Mouse (Mus musculus) E14TG2a.4 (cell line): ENCODE measurements around the gene Ogfr.

Experiments
- H3K27me3 ChIP-seq: 2 replicates; pipeline ENCODE4 v1.6.1; 2014; ENCODE audit warnings: low read length, control low read depth; ENCODE audit not compliant: insufficient read depth
- H3K36me3 ChIP-seq: 2 replicates; pipeline ENCODE4 v1.6.1; 2014; ENCODE audit warnings: low read length, control low read depth; ENCODE audit not compliant: insufficient read depth
- H3K4me1 ChIP-seq: replicated peaks from 2 replicates; pipeline ENCODE4 v1.6.1; 2014; ENCODE audit warnings: low read depth, low read length, control low read depth
- H3K4me3 ChIP-seq: replicated peaks from 2 replicates; pipeline ENCODE4 v1.5.1; 2014; ENCODE audit warnings: mild to moderate bottlenecking, low read length
- H3K9me3 ChIP-seq: 2 replicates; pipeline ENCODE4 v1.6.1; 2014; ENCODE audit warnings: low read length, control low read depth
- CTCF ChIP-seq: conservative IDR thresholded peaks from 2 replicates; pipeline ENCODE4 v1.5.1; 2014; ENCODE audit warnings: low read length
- NANOG ChIP-seq: IDR thresholded peaks from 2 replicates; pipeline ENCODE4 v1.6.1; 2014; ENCODE audit warnings: borderline replicate concordance, low read length, mixed read lengths
- POU5F1 ChIP-seq: IDR thresholded peaks from 2 replicates; pipeline ENCODE4 v1.6.1; 2014; ENCODE audit warnings: low read length, borderline replicate concordance

Ogfr gene

GRCm38 (mm10) chr2:180589123-180589831, at the start of gene Ogfr:
Gene Ogfr (plus strand): TSS chr2:180589245.
- Histone ChIP-seq H3K4me3 (peak within 1 kb of the TSS; percentile 94), H3K36me3 (peaks cover 68% of the 10 kb centered on the region), H3K27me3 (no peaks in the 10 kb centered on the region), H3K9me3 (no peaks in the 10 kb centered on the region), H3K4me1 (peaks cover 23% of the 10 kb centered on the region)
- TF ChIP-seq CTCF (no peak), POU5F1 (no peak), NANOG (no peak)

DNA sequence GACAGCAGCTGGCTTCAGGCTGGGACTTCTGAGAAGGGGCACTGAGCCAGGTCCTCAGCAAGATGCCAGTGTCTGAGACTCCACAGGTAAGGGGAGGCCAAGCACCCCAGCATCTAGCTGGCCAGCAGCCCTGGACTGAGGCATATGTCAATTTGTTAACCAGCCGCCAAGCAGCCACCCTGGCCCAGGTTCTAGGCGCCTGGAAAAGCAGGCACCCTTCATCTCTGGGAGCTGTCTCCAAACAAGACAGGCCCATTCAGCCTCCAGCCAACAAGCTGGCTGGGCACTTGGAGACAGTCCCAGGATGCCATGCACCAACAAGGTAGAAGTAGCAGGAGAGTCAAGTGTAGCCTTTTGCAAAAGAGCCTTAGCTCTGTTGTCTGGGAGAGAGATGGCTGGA, 45.4 kb upstream of the Ogfr start:
- Histone ChIP-seq H3K36me3 (no peaks in the 10 kb centered on the region), H3K27me3 (peaks cover 40% of the 10 kb centered on the region), H3K4me3 (no peak overlapping the region), H3K9me3 (0 out of 2 replicates have a peak, but pooled peaks cover 3% of the 10 kb centered on the region), H3K4me1 (peaks cover 26% of the 10 kb centered on the region)
- no peak for TF ChIP-seq POU5F1
- TF ChIP-seq NANOG, result no peak
- TF ChIP-seq CTCF, result no peak

DNA sequence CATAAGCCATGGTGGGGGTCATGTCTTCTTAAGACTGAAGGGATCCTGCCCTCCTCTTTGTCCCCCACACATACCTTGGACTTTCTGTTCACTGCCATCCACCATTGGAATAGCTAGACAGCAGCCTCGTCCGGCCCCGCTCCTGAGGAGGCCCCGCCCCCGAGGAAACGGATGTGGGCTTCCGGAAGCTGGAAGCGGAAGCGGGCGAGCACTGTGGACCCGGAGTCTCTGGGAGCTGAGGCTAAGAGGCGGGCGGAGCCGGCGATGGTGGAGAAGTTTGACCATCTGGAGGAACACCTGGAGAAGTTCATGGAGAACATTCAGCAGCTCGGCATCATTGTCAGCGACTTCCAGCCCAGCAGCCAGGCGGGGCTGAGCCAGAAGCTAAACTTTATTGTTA, 44.0 kb upstream of the Ogfr start:
- 0 out of 2 replicates have a peak, but pooled peaks cover 3% of the 10 kb centered on the region for H3K9me3 ChIP-seq
- peak overlapping the region; percentile 29; the same call in 1 of the 2 replicates for H3K4me3 ChIP-seq
- no peaks in the 10 kb centered on the region for H3K36me3 ChIP-seq
- peaks cover 40% of the 10 kb centered on the region for H3K27me3 ChIP-seq
- peaks cover 26% of the 10 kb centered on the region for H3K4me1 ChIP-seq
- TF ChIP-seq CTCF, result no peak
- no peak for TF ChIP-seq NANOG
- TF ChIP-seq POU5F1, result no peak

- Histone ChIP-seq H3K27me3 (peaks cover 36% of the 10 kb centered on the region), H3K4me3 (no peak overlapping the region), H3K36me3 (no peaks in the 10 kb centered on the region), H3K9me3 (0 out of 2 replicates have a peak, but pooled peaks cover 3% of the 10 kb centered on the region), H3K4me1 (peaks cover 22% of the 10 kb centered on the region)
- no peak for TF ChIP-seq POU5F1
- no peak for TF ChIP-seq CTCF
- TF ChIP-seq NANOG, result no peak
Observed at GRCm38 (mm10) chr2:180547384-180548106, 41.5 kb upstream of the Ogfr start.

DNA sequence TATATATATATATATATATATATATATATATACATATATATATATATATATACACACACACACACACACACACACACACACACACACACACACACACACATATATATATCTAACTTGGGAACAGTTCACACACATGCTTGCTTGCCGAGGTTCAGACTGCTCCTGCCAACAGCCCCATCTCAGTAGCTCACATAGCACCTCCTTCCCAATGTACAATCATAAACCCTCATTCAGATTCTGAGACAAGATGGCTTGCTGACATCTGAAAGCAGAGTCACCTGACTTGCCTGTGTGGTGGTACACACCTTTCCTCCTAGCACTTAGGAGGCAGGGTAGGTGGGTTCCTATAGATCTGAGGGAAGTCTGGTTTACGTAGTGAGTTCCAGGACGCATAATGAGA, 36.7 kb upstream of the Ogfr start:
- Histone ChIP-seq H3K4me1 (peaks cover 8% of the 10 kb centered on the region), H3K9me3 (no peaks in the 10 kb centered on the region), H3K36me3 (no peaks in the 10 kb centered on the region), H3K27me3 (0 out of 2 replicates have a peak, but pooled peaks cover 5% of the 10 kb centered on the region), H3K4me3 (no peak overlapping the region)
- TF ChIP-seq NANOG, result no peak
- TF ChIP-seq CTCF, result no peak
- no peak for TF ChIP-seq POU5F1

DNA sequence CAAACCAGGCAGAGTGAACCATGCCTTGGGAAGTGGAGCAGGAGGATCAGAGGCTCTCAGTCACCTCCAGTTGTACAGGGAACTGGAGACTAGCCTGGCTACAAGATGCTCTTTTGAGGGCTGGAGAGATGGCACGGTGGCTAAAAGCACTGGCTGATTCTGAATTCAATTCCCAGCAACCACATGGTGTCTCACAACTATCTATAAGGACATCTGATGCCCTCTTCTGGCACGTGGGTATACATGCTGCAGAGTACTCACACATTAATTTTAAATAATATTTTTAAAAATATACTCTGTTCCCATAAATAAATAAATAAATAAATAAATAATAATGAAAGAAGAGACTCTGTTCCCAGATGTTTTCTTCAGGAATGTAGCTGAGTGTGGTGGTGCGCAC, 33.8 kb upstream of the Ogfr start:
- TF ChIP-seq NANOG (no peak), POU5F1 (no peak), CTCF (no peak)
- H3K36me3 ChIP-seq, result no peaks in the 10 kb centered on the region
- H3K4me1 ChIP-seq, result no peaks in the 10 kb centered on the region
- no peaks in the 10 kb centered on the region for H3K9me3 ChIP-seq
- 0 out of 2 replicates have a peak, but pooled peaks cover 4% of the 10 kb centered on the region for H3K27me3 ChIP-seq
- H3K4me3 ChIP-seq, result no peak overlapping the region

DNA sequence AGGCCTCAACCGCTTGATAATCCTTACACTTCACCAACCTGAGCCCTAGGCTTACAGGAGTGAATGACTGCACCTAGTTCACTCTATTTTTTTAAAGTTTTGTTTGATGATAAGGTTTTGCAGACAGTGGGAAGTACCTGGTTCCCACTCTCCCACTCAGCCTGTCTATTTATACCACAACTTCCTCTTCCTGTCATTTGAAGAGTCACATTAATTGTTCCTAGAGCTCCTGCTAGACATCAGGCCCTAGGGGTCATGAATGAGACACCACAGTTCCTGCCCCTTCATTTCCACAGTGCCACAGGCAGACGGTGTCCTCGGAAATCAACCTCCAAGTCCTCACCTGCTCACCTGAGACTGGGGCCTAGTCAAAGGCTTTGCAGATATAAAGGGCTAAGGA, 32.6 kb upstream of the Ogfr start:
- TF ChIP-seq POU5F1 (no peak), CTCF (no peak), NANOG (no peak)
- Histone ChIP-seq H3K9me3 (no peaks in the 10 kb centered on the region), H3K27me3 (peaks cover 5% of the 10 kb centered on the region), H3K4me1 (no peaks in the 10 kb centered on the region), H3K36me3 (no peaks in the 10 kb centered on the region), H3K4me3 (no peak overlapping the region)

DNA sequence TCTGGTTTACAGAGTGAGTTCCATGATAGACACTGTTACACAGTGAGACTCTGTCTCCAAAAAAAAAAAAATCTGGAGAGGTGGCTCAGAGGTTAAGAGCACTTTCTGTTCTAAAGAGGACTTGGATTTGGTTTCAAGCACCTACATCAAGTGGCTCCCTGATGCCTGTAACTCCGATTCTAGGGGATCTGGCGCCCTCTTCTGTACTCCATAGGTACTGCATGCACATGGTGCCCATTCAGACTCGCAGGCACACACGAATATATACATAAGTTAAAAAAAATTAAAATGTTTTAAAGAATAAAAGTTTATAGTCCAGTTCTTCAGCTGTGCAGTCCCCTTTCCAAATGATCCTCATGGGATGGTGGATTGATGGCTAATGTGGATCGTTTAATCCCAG, 28.8 kb upstream of the Ogfr start:
- no peaks in the 10 kb centered on the region for H3K36me3 ChIP-seq
- H3K9me3 ChIP-seq, result no peaks in the 10 kb centered on the region
- H3K4me1 ChIP-seq, result no peaks in the 10 kb centered on the region
- H3K27me3 ChIP-seq, result peaks cover 23% of the 10 kb centered on the region
- TF ChIP-seq CTCF, result peak; percentile 93
- no peak for TF ChIP-seq POU5F1
- H3K4me3 ChIP-seq, result no peak overlapping the region

GRCm38 (mm10) chr2:180562146-180562545, 26.9 kb upstream of the Ogfr start:
- Histone ChIP-seq H3K36me3 (no peaks in the 10 kb centered on the region), H3K4me3 (no peak overlapping the region), H3K4me1 (no peaks in the 10 kb centered on the region), H3K27me3 (peaks cover 23% of the 10 kb centered on the region), H3K9me3 (no peaks in the 10 kb centered on the region)
- TF ChIP-seq POU5F1 (no peak), NANOG (no peak), CTCF (no peak)
